Mouse (Mus musculus) brain, embryonic 14.5 days (tissue): ENCODE measurements around the gene Zfp217.

Source experiments
- CTCF ChIP-seq: fragments of 200-500 bp; IDR thresholded peaks from 2 replicates; pipeline ENCODE4 v1.5.1; 2012; ENCODE audit warnings: inconsistent platforms, mild to moderate bottlenecking, moderate library complexity, borderline replicate concordance; ENCODE audit not compliant: insufficient read depth, insufficient read length; ENCODE audit errors: extremely low read depth
- POLR2A ChIP-seq: fragments of 200-500 bp; IDR thresholded peaks from 2 replicates; pipeline ENCODE4 v1.6.1; 2012; ENCODE audit warnings: mild to moderate bottlenecking, inconsistent platforms, borderline replicate concordance; ENCODE audit not compliant: poor library complexity, insufficient read depth, insufficient read length, severe bottlenecking; ENCODE audit errors: extremely low read depth

GRCm38 (mm10) chr2:170094220-170094619 is 53.7 kb downstream of the Zfp217 start:
- TF ChIP-seq CTCF: no peak
- no peak for TF ChIP-seq POLR2A
